Mouse (Mus musculus): ENCODE results near the gene Esam. TPM values are rescaled to one million over a fixed set of nuclear protein-coding genes. Genes with fewer than 3 reads are reported as not detected.

Esam gene
- polyA plus RNA-seq, 1 experiment = 0.97 TPM

DNA sequence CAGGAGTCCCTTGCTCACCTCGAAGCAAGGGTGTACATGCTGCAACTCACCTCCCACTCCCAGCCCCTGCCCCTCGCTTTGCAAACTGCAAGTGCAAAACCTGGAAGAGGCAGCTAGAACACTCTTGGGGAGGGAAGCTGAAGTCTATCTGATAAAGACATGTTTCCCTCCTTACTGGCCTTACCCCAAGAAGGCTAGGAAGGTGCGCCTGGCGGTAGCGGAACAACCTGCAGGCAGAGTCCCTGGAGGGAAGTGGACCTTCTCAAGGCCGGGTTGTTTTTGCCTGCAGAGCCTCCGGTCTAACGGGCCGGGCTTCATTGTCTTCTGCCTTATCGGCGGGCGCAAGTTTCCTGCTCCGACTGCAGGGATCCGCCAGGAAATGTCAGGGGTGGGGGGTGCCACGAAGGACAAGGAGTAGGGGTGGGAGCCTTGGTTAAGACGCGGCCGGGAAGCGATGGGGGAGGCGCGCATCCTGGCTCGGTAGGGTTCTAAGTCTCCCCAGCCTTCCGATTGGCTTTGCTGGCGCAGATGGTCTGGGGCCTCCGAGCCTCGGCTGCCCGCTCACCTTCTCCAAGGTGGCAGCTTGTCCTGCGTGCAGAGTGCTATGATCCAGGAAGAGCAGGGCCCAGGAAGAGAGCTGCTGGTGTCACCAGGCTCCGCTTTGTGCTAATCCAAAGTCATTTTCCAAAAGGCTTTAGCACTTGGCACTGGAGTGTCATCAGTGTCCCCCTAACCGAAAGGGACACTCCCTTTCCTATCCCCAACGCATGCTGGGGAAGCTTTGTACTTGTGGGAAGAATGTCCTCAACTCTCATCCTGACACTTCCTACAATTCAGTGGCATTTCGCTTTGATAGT, 2.4 kb downstream of the Esam start:
- Histone ChIP-seq H3K27ac (ENCODE audit: insufficient read depth, low read depth, low read length) (no peak overlapping the region), H3K4me1 (ENCODE audit: control insufficient read depth, insufficient read depth, low read length) (peaks cover 7% of the 10 kb centered on the region), H3K4me3 (ENCODE audit: insufficient read depth, low read length) (peak overlapping the region; percentile 43)
- TF ChIP-seq POLR2A (IDR thresholded peaks at IDR 0.05; ENCODE audit: borderline replicate concordance, low read depth, low read length) (no peak), CTCF (IDR thresholded peaks at IDR 0.05; ENCODE audit: low read depth, low read length) (no peak)

DNA sequence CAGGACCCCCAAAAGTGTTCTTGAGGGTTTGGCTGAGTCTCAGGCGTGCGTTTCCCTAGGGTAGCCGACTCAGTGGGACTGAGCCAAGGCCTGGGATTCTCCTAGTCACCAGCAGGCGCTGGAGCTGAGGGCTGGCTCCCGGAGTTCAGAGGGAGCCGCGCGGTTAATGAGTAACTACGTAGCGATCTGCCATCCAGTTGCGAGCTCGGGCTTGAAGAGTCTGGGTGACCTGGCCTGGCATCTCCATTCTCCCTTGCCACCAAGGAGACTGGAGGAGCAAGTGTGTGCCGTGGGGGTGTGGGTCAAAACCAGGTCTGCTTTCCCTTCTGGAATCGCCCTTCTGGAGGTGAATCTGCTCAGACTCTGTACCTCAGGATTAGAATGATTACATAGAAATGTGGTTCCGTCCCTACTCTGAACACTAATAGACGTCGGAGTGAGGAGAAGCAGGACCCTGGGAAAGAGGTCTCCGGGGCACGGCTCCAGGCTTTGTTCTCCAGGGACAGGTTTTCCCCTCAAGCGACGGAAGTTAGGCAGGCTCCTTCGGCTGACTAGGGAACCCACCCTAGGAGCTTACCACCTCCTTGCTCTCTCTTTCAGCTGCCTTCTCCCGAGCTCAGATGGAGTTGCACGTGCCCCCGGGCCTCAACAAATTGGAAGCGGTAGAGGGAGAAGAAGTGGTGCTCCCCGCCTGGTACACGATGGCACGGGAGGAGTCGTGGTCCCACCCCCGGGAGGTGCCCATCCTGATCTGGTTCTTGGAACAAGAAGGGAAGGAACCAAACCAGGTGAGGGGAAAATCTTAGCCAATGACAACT, 3.2 kb downstream of the Esam start:
- Histone ChIP-seq H3K4me3 (ENCODE audit: insufficient read depth, low read length) (peak overlapping the region; percentile 43), H3K27ac (ENCODE audit: insufficient read depth, low read depth, low read length) (no peak overlapping the region), H3K4me1 (ENCODE audit: control insufficient read depth, insufficient read depth, low read length) (peaks cover 7% of the 10 kb centered on the region)
- no peak for TF ChIP-seq CTCF (IDR thresholded peaks at IDR 0.05; ENCODE audit: low read depth, low read length)
- TF ChIP-seq POLR2A (IDR thresholded peaks at IDR 0.05; ENCODE audit: borderline replicate concordance, low read depth, low read length) = no peak

DNA sequence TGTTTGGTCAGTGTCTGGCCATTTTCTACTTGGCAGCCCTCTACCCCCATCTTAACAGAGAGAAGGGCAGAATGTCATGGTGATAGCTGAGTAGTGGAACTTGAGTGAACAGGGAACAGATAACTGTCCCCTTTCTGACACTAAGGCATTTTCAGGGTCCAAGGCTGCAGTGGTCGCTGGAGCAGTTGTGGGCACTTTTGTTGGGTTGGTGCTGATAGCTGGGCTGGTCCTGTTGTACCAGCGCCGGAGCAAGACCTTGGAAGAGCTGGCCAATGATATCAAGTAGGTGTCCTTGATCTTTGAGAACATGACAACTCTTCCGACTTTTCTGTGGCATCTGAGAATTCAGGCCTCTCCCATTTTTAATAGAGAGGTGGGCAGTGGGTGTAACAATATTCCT, 9.0 kb downstream of the Esam start:
- H3K4me1 ChIP-seq (ENCODE audit: control insufficient read depth, insufficient read depth, low read length) = peaks cover 11% of the 10 kb centered on the region
- H3K27ac ChIP-seq (ENCODE audit: insufficient read depth, low read depth, low read length) = no peak overlapping the region
- TF ChIP-seq POLR2A (IDR thresholded peaks at IDR 0.05; ENCODE audit: borderline replicate concordance, low read depth, low read length) (no peak), CTCF (IDR thresholded peaks at IDR 0.05; ENCODE audit: low read depth, low read length) (no peak)
- H3K4me3 ChIP-seq (ENCODE audit: insufficient read depth, low read length) = no peak overlapping the region

DNA sequence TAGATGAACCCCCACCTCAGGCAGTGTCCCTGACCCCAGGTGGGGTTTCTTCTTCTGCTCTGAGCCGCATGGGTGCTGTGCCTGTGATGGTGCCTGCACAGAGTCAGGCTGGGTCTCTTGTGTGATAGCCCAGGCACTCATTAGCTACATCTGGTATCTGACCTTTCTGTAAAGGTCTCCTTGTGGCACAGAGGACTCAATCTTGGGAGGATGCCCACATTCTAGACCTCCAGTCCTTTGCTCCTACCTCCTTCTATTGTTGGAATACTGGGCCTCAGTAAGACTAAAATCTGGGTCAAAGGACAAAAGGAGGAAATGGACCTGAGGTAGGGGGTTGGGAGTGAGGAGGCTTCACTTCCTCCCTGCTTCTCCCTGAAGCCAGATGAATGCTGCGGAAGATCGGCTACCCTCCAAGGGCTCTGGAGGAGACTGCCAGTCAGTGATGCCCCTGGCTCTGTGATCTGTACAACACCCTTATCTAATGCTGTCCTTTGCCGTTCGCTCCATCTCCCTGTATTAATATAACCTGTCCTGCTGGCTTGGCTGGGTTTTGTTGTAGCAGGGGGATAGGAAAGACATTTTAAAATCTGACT, 9.9 kb downstream of the Esam start:
- TF ChIP-seq CTCF (IDR thresholded peaks at IDR 0.05; ENCODE audit: low read depth, low read length) (no peak), POLR2A (IDR thresholded peaks at IDR 0.05; ENCODE audit: borderline replicate concordance, low read depth, low read length) (no peak)
- peaks cover 11% of the 10 kb centered on the region for H3K4me1 ChIP-seq (ENCODE audit: control insufficient read depth, insufficient read depth, low read length)
- H3K4me3 ChIP-seq (ENCODE audit: insufficient read depth, low read length) = no peak overlapping the region
- H3K27ac ChIP-seq (ENCODE audit: insufficient read depth, low read depth, low read length) = no peak overlapping the region

DNA sequence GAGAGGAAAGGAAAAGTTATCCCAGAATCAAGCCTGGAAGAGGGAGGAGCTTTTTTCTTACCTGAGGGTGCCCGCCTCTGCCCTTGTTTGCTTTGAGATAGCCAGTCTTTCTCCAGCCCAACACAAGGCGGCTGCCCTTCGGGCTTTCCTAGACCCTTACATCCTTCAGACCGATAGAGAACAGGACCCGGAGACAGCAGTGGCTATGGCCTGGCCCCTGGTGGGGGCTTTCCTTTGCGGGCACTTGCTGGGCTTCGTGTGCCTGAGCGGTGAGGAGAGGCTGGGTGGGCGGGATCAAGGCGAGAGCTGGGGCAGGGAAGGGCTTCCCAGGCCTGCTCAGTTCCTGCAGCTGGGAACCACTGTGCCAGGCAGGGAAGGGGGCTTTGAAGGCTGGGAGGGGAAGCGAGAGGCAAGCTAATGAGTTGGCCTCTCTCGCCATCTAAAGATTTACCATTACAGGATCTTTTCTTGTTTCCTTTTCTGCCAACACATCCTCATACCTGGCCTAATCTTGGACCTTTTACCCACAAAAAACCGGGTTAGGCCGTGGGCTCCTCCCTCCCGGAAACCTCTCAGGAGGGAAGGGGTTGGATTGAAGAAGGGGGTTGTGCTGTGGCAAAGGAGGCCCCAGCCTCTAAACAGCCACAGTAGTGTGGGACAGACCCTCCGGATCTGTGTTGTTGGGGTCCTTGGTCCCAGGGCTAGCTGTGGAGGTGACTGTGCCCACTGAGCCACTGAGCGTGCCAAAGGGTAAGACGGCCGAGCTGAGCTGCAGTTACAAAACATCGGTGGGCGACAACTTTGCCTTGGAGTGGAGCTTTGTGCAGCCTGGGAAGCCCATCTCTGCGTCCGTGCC, 11.5 kb downstream of the Esam start, which contains the start of gene Vsig2:
TSS of gene Vsig2 (plus strand) at position 86 of the 856 bp plus-strand sequence.
- Histone ChIP-seq H3K4me3 (ENCODE audit: insufficient read depth, low read length) (no peak within 1 kb of the TSS), H3K27ac (ENCODE audit: insufficient read depth, low read depth, low read length) (no peak within 1 kb of the TSS), H3K4me1 (ENCODE audit: control insufficient read depth, insufficient read depth, low read length) (peaks cover 11% of the 10 kb centered on the region)
- no peak for TF ChIP-seq CTCF (IDR thresholded peaks at IDR 0.05; ENCODE audit: low read depth, low read length)
- no peak for TF ChIP-seq POLR2A (IDR thresholded peaks at IDR 0.05; ENCODE audit: borderline replicate concordance, low read depth, low read length)

DNA sequence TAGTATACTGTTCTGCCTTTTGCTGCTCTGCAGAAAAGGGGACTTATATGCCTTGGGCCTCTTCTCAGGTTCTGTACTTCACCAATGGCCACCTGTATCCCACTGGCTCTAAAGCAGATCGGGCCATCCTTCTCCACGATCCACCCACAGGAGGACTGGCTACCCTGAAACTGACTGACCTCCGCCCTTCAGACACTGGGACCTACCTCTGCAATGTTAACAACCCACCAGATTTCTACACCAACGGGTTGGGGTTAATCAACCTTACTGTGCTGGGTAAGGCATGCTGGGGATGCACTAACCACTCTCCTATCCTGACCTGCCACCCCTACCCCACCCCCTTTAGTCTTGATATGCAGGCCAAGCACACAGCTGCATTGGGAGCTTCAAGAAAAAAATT, 12.3 kb downstream of the Esam start:
- H3K4me1 ChIP-seq (ENCODE audit: control insufficient read depth, insufficient read depth, low read length) = peaks cover 11% of the 10 kb centered on the region

DNA sequence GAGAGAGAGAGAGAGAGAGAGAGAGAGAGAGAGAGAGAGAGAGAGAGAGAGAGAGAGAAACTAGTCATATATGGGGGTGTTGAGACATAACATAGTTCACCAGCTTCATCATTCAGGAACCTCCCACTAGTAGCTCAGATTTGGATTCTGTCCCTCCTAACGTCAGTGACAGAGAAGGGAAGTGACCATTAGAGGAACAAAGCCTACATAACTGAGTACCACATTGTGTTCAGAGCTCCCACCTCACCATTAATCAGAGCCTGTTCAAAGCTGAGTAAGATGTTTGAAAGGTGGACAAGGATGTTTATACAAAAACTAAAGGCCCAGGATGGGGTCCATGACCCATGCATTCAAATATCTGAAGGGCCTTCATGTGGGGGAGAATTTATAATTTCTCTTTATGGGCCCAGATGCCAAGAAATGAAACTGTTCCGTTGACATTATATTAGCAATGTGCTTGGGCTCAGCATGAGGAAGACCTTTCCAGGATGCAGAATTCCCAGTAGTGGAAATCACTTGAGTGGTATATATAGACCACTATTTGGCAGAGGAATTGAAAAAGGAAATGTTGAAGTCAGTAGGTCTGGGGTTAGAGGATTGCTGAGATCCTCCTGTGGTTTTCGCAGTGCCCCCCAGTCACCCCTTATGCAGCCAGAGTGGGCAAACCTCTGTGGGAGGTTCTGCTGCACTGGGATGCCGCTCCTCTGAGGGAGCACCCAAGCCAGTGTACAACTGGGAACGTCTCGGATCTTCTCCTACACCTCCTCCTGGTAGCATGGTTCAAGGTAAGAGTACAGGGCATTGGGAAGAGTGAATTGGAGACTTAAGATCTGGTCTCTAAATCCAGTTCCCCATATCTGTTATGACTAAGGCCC, 13.1 kb downstream of the Esam start:
- Histone ChIP-seq H3K4me1 (ENCODE audit: control insufficient read depth, insufficient read depth, low read length) (peaks cover 11% of the 10 kb centered on the region), H3K4me3 (ENCODE audit: insufficient read depth, low read length) (no peak overlapping the region), H3K27ac (ENCODE audit: insufficient read depth, low read depth, low read length) (no peak overlapping the region)
- TF ChIP-seq CTCF (IDR thresholded peaks at IDR 0.05; ENCODE audit: low read depth, low read length) (no peak), POLR2A (IDR thresholded peaks at IDR 0.05; ENCODE audit: borderline replicate concordance, low read depth, low read length) (no peak)

More for the DNA sequence above, 12.3 kb downstream of the Esam start:
- TF ChIP-seq CTCF (IDR thresholded peaks at IDR 0.05; ENCODE audit: low read depth, low read length) = no peak; the same call in 1 of the 2 replicates
- no peak for TF ChIP-seq POLR2A (IDR thresholded peaks at IDR 0.05; ENCODE audit: borderline replicate concordance, low read depth, low read length)
- Histone ChIP-seq H3K27ac (ENCODE audit: insufficient read depth, low read depth, low read length) (no peak overlapping the region), H3K4me3 (ENCODE audit: insufficient read depth, low read length) (no peak overlapping the region)

DNA sequence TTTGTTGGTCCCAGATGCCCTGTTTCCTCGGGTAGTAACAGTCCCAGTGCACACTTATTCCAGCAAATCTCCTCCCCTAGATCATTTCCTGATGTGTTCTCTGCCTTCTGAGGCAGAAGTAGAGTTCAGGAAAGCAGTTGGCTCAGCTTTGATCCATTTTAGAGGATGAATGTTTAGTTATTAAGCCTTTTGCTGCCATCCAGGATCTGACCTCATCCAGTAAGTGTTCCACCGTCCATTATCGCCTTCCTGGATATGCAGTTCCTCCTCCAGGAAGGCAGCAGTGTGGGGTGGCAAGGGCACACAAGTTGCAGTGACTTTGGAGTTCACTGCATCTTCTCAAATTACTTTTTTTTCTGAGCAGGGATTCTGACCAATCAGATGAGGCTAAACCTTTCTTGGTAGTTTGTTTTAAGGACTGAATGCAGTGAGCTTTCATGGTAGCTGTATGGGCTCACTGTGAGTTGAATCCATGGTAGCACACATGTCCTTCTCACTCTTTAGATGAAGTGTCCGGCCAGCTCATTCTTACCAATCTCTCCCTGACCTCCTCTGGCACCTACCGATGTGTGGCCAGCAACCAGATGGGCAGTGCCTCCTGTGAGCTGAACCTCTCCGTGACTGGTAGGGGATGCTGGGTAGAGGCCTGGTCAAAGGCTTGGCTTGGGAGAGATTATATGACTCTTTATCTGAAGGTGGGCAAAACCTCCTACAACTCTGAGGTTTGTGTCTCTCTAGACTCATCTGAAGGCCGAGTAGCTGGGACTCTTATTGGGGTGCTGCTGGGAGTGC, 14.2 kb downstream of the Esam start:
- no peak for TF ChIP-seq POLR2A (IDR thresholded peaks at IDR 0.05; ENCODE audit: borderline replicate concordance, low read depth, low read length)
- no peak for TF ChIP-seq CTCF (IDR thresholded peaks at IDR 0.05; ENCODE audit: low read depth, low read length)
- no peak overlapping the region for H3K4me3 ChIP-seq (ENCODE audit: insufficient read depth, low read length)
- H3K27ac ChIP-seq (ENCODE audit: insufficient read depth, low read depth, low read length) = no peak overlapping the region
- H3K4me1 ChIP-seq (ENCODE audit: control insufficient read depth, insufficient read depth, low read length) = peaks cover 11% of the 10 kb centered on the region
